Mouse (Mus musculus) layer of hippocampus, postnatal 10 days (tissue): ENCODE data around the gene Col9a2. TPM values are rescaled to one million over a fixed set of nuclear protein-coding genes. Genes with fewer than 3 reads are reported as not detected.
A peak's percentile ranks its signal among the peaks of the same experiment; 100 is the strongest.

ENCODE experiments used
- DNase-seq, 2 experiments: peaks; one replicate each; pipeline ENCODE4 v3.0.0; 2021; ENCODE audit warnings: low spot score in 2 of 2
- long read RNA-seq: library from polyadenylated mRNA; stranded (forward); transcript quantifications from one replicate; pipeline ENCODE4 v2.0.0, GENCODE M21; 2023
- total RNA-seq, 2 experiments: library from RNA; stranded (reverse); gene quantifications; 2 replicates each; pipeline ENCODE4 v1.2.3; 2021

Col9a2 gene
- 10 to 100 TPM in 1 of 2 experiments, 1 to 10 TPM in 1; 8.7 to 11.4 TPM for total RNA-seq
- long read RNA-seq, partial matches to known transcripts: 4 of 4 reads
- long read RNA-seq, other reads (novel, unspliced or antisense): 0 of 4 reads

DNA sequence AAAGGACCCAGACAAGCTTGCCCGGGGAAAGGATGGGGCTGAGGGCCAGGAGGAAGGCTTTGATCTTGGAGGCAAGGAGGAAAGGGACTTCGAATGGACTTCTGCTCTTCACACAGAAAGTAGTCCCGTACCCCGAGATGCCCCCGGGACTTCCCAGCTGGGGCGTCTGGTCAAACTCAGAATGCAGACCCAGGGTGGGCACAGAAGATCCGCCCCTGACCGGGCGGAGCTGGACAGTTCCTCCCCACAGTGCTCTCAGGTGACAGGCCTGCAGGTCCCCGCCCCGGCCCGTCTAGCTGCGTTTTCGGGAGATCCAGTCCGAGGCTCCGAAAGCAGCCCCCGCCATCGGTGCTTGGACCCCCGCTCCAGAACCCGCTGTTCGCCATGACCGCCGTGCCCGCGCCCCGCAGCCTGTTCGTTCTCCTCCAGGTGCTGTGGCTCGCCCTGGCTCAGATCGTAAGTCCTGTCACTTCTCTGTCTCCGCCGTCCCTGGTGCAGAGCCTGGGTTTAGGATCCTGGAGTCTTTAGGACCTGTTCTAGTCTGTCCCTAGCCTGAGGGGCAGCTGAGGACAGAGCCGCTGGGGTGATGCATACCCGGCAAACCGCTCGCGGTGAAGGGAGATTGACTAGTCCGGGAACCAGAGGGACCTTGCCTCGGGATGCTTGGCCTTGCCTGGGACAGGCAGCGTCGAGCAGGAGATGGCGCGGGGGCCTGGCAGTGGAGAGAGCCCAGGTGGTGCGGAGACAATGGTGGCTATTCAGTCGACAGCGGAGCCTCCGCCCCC is at the start of gene Col9a2:
Gene Col9a2, plus strand, starts transcription at position 55 of the 785 bp plus-strand sequence.
- peak; percentile 32 to 48 for DNase-seq

DNA sequence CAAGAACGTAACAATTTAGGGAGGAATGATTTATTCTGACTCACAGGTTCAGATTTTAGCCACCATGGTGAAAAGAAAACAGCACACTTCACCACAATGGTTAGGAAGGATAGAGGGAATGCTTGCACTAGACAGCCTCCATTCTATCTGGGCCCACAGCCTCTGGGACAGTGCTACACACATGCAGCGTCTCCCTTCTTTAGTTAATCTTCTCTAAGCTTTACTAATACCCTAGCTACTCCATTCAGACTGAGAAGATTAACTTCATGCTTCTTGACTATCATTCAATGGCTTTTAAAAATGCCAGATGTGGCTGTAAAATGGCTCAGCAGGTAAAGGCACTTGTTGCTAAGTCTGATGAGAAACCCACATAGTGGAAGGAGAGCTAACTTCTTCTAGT is 46.9 kb upstream of the Col9a2 start:
- DNase-seq: no peak

DNA sequence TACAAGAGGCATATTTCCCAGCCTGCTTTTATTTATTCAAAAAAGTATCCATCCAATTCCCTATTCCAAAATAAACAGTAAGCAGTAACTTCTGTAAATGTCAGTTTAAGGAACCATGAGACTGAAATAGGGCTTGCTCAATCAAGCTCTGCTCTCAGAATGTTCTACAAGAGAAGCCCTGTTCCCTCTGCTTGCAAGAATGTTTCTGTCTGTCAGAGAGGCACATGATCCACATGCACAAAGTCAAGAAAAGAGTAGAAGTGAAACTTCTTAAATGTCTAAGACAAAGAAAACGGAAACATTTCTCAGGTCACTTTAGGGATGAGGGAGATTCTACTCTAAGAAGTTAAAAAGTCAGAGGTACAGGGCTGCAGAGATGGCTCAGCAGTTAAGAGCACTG is 46.2 kb upstream of the Col9a2 start:
- no peak for DNase-seq

DNA sequence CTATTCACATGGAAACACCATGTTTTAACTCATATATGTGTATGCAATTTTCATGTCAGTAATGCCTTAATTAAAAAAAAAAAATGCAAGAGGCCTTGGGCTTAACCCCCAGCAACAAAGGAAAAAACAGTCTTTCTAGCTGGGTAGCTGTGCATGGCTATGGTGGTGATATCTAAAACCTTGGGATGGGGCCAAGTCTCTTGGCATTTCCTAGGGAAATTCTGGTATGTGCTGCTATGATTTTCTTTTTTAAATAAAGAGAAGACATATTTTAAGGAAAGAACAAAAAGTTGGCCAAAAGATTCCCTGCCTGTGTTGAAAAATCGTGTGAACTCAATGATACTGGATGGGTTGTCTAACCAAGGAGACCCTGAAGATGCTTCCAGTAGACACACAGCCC is 43.3 kb upstream of the Col9a2 start:
- DNase-seq: no peak

DNA sequence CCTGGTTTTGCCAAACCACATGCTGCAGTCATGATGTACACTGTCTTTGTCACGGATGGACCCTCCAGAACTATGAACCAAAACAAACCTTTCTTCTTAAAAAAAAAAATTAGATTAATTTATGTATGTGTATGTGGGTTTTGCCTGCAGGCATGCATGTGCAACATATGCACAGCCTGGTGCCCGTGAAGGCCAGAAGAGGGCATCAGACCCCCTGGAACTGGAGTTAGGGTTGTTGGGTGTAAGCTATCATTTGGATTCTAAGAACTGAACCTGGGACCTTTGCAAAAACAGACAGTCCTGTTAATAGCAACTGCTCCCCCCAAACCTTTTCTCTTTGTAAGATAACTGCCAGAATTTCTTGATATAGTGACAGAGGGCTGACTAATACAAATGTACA is 38.1 kb upstream of the Col9a2 start:
- no peak for DNase-seq

DNA sequence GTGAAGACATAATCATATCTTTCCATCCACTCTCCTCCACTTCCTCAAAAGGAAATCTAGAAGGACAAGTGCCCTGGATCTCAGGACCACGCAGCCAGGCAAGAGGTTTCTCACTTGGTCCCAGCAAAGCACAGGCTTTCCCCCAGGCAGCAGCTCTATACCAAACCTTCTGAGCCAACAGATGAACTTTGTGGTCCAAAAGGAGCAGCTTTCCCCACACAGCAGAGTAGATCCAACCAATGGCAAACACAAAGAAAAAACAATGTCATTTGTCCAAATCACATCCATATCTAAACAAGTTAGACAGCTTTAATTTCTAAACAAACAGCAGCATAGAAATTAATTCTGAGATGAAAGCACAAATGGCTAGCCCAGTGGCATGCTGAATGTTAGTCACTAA is 37.5 kb upstream of the Col9a2 start:
- DNase-seq: no peak

DNA sequence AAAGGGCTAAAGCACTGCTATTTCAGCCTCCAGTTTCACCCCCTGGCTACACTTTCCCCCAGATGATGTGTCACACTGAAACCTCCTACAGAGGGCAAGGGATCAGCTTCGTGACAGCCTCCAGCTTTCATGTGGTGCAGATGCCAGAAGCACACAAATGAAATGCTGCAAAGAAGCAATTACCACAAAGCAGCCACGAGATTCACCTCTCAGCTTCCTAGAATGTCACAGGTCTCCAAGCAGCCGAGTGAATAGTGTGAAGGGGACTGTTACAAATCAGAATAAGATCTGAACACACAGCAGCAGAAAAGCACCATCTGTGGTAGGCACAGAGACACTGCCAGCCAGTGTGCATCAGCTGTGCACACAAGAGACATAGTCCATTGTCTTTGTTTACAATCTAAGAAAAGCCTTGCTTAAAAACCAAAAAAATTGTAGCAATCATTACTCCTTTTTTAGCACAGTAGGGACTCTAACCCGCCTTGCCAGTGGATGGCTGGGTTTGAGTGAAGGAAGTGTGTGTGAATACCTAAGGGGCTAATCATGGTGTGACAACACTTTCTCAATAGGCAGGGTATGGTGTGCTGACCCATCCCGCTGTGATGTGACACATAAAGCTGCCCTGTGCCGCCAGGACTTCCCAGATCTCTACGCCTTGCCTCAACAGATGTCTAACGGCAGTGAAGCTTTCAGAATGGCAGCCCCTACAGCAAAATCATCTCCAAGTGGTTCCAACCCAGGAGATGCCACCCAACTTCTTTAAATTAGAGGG is 36.6 kb upstream of the Col9a2 start:
- DNase-seq: no peak

DNA sequence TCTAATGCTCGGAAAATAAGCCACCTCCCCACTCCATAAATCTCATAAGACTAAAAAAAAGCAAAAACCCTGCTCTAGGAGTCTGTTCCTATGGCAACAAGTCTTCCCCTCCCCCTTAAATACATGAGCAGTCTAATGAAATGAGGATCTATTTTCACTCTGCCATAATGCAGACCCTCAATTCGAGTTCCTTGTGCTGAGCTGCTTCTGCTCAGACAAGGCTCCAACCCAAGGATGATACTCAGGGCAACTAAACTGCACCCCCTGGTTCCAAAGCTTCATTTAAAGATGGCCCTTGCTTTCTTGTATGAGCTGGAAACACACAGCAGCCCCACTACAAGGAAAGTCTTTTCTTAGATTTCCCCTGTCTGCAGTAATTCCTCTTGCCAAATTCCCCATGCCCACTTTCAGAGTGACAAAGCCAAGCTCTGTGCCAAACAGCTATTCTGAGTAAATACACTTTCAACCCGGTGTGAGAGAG is 35.5 kb upstream of the Col9a2 start:
- DNase-seq: no peak

DNA sequence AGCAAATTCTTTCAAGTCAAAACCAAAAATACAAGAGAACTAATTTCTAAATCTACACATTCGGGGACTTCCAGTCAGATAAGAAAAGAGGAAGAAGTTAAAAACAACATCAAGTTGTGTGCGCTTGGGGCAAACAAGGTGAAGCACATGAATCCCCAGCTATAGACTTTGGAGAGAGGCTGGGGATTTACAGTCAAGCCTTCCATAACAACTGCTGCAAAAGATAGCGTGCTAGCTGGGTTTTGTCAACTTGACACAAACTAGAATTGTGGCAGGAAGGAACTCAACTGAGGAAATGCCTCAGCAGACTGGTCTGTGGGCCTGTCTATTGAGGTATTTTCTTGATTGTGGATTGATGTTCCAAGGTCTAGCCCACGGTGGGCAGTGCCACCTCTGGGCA is 34.5 kb upstream of the Col9a2 start:
- DNase-seq: no peak

DNA sequence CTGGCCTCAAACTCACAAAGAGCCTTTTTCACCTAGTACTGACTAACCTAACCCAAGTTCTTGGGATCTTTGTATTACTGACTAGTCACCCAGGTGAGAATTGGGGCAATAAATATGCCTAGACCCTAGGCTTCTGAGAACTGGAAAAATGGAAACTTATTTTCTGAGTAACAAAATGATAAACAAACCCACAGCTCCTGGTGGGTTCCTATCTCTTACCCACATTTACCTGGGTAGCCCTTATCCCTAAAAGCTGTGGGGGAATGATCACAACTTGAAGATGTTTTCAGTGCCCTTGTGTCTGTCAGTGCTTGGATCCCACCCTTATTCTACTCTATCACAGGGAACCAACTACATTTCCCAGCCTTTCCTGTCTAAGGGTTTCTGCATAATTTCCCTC is 32.2 kb upstream of the Col9a2 start:
- DNase-seq: no peak

DNA sequence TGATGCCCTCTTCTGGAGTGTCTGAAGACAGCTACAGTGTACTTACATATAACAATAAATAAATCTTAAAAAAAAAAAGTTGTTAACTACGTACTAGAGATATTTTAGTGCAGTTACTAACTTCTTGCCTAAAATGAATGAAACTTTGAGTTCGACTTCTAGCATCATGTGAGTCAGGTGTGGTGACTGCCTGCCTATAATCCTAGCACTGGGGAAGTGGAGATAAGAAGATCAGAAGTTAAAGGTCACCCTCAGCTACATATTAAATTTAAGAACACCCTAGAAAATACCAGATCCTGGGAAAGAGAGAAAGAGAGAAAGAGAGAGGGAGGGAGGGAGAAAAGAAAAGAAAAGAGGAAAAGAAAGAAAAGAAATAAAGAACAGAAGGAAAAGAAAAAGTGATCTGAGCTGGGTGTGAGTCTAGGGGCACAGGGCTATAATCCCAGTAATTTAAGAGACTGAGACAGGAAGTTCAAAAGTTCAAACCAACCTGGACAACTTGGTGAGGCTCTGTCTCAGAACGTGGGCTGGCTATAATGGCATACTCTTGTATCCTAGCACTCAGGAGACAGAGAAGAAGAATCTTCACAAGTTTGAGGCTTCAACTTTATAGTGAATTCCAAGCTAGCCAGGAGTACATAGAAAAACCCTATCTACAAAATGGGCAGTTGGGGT is 31.0 kb upstream of the Col9a2 start:
- DNase-seq: no peak

DNA sequence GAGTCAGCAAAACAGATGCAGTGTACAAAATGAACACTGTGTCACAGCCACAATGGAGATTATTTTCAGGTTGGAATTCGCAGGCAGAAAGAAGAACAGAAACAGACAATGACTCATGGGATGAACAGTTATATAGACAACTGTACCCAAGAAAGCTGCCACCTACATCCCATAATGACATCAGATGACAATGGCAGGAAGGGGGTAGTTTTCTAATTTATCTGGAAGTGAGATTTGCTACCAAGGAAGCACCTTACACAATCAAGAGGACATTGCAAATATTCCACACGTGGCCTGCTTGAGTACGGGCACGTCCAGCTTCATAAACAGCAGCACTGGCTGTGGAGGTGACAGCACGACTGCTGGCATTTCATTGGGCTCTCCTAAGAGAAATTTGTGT is 30.0 kb upstream of the Col9a2 start:
- DNase-seq: no peak

DNA sequence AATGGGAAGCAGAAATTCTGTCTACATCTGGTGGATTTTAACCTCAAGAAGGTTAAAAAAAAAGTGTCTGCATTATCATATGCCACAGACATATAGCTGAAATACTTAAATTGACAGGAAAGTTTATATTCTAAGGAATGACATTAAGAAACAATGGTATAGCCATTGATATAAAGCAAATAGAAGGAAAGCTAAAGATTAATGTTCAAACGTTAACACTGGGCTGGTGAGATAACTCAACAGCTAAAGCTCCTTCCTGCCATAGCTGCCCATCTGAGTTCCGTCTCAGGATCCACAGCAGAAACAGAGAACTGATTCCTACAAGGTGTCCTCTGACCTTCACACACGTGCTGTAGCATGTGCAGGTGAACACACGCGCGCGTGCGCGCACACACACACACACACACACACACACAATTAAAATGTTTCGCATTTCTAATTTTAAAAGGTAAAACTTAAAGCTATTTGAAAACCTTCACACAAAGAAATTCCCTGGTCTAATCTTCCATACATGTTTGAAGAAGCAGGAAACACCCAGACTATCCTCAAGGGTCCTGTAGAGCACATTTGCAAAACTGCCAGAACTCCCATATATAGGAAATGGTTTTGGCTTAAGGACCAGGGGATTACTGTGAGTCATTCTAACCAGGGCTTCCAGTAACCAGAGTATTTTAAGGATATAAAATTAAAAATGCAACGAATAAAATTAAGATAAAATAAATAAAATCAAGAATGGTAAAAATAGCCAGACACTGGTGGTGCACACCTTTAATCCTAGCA is 28.2 kb upstream of the Col9a2 start:
- DNase-seq: no peak

DNA sequence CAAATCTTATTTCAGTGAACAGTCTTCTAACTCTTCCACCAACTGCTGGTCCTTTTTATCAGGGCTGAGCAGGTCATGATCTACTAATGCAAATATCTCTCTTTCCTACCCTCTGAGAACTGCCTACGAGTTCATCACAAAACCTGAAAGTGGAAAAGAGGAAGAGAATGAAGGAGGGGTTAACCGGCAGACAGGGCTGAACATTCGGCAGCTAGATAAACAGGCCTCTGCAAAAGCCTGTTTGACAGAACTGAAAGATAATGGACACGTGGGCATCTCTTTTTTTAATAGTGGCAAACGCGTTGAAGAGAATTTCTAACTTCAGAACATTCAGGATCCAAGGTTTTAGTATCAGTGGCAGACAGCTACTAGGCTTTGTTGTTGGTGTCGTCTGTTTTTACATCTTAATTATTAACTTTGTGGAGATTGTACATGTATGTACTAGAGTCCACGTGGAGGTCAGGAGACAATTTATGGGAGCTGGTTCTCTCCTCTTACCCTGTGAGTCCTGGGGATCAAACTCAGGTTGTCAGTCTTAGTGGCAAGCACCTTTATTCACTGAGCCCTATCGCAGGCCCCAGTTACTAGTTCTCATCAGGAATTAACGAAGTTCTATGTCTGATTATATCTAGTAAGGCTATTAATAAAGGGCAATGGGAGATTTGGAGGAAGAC is 24.5 kb upstream of the Col9a2 start:
- DNase-seq: no peak

DNA sequence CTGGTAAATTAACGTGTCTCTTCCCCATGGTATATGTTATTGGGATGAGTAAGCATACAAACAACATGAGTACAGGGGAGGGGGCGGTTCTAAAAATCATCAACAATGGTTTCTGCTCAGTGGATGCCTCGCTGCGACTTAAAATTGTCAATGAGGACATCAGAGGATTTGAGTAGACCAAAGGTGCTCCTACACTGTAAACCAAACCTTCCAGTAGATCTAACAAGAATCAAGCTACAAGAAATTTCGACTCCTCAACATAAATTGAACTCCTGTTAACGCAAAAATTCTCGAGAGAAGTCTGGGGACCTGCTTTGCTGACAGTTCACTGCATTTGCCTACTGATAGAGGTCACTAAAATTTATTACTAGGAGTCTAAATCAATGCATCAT is 23.9 kb upstream of the Col9a2 start:
- no peak for DNase-seq

DNA sequence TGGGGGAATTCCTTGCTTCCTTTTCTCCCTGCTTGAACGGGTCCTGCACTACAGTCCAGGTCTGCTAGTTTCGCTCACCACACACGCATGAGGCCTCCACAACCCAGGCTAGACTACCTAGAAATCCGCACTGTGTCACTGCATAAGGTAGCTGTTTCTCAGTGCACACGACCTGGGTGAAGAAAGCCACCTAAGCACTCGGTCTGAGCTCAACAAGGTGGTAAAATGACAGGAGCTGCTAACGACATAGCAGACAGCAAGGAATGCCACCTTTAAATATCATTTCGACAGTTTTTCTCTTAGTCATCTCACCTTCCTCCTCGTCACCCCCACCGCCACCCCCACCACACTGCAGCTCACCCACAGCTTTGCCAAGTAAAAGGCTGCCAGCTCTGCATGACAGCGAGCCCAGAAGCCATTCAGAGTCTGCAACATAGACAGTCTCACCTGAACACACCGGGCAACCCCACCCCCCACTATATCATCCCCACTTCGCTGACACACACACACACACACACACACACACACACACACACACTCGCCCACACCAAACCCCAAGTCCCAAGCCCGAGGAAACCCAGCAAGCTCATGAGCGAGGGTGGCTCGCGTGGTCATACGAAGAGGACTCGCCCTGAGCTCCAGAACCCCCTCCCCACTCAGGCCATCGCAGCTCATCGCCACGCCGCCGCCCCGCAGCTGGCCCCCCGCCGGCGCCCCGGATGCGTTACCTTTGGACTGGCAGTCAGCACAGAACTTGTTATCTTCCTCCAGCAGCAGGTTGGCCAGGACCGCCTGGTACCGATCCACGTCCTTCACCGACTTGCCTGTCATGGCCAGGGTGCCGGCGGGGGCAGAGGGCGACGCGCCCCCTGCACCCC is 22.9 kb upstream of the Col9a2 start:
- DNase-seq: peak in 1 of 2 experiments; percentile 58

DNA sequence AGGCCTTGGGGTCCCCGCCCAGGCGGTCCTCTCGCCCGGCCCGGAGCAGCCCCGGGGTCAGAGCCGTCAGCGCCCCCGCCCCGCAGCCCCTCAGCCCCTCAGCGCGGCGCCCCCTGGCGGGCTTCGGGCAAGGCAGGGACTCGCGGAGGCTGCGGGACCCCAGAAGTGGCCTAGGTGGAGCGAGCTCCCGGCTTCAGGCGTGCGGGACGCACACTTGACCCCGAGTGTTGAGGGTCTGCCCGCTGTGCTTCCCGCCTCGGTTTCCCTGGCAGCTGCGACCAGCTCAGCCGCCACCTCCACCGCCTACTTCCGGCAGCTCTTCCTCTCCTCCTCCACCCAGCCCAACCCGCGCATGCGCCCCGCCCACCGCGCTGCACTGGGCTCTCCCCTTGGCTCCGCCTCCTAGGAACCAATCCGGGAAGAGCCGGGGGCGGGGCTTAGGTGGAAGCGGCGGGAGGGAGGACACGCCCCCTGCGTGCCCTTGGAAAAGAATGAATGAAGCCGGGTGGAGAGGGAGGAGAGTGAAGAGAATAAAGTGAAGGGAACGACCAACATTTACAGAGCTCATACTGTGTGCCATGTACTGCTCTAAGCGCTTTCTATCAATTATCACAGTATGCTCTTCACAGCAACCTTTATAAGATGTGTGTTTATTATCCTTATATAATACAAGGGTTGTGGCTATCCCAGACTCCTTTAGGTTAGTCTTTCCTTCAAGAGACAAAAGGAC is 22.1 kb upstream of the Col9a2 start, which contains the start of gene Smap2:
Gene Smap2, minus strand, starts transcription at position 320 of the 730 bp plus-strand sequence.
- peak; percentile 98 to 99 for DNase-seq

DNA sequence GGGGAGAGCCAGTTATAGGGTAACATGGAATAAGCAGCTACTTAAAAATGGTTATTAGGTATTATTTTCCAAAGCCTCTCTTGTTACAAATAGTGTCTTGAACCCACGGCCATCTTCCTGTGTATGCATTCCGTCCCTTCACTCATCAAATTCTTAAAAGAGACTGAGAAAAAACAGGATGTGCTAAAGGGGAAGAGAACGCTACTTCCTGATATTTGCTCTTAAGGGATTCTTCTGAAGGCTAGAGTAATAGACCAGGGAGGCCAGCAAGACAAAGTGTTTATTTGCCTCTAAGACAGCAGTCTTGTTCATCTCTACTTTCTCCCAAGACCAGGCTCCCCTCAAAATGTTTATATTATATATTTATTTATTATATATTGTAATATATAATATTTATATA is 20.9 kb upstream of the Col9a2 start:
- no peak for DNase-seq
